Mouse (Mus musculus): ENCODE results near the gene Tldc1. TPM values are rescaled to one million over a fixed set of nuclear protein-coding genes. Genes with fewer than 3 reads are reported as not detected.

Tldc1 gene
- polyA plus RNA-seq, 1 experiment from 2014 or later, result 7.7 TPM

- peak; percentile 36; the same call in 1 of the 2 replicates for TF ChIP-seq CTCF (IDR thresholded peaks at IDR 0.05; ENCODE audit: low read depth)
- no peaks in the 10 kb centered on the region for H3K27me3 ChIP-seq (replicated peaks; ENCODE audit: control insufficient read depth, insufficient read depth, low read length)
Measured at GRCm38 (mm10) chr8:119755238-119756146, 22.7 kb downstream of the Tldc1 start.

DNA sequence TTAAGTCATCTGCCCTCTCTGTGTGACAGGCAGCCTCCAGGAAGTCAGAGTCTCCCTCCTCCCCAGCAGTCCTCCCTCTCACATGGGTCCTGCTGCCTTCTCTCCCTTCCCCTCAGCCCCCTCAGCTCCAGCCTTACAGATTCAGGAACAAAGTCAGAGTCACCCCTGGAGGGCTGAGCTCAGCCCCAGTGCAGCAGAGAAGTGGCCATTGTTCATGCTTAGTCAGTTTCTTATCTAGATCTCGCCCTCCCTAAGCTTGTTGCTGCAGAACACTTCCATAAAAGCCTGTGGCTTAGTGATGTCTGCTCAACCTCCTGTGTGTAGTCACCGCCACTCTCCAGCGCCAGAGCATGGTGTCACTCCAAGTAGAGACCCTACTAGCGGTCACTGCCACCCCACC is 33.6 kb downstream of the Tldc1 start:
- WGBS, result 69% methylated on average over 4 of the region's 4 CpGs

More at GRCm38 (mm10) chr8:119755238-119756146, 22.7 kb downstream of the Tldc1 start:
- H3K4me1 ChIP-seq (replicated peaks; ENCODE audit: control insufficient read depth, insufficient read depth, low read length), result no peaks in the 10 kb centered on the region
- H3K36me3 ChIP-seq (ENCODE audit: control insufficient read depth, insufficient read depth), result peaks cover 6% of the 10 kb centered on the region; the same call in 1 of the 2 replicates
- no peak overlapping the region for H3K27ac ChIP-seq (ENCODE audit: low read depth, low read length)
- peak; percentile 76 for ATAC-seq
- H3K4me3 ChIP-seq (ENCODE audit: low read depth, low read length), result peak overlapping the region; percentile 27
- no peaks in the 10 kb centered on the region for H3K9me3 ChIP-seq (ENCODE audit: control insufficient read depth)
- H3K4me2 ChIP-seq (replicated peaks; ENCODE audit: low read depth), result peak overlapping the region; percentile 60
- 23% methylated on average over 28 of the region's 28 CpGs for WGBS
- no peak overlapping the region for H3K9ac ChIP-seq (ENCODE audit: low read depth, low read length)

DNA sequence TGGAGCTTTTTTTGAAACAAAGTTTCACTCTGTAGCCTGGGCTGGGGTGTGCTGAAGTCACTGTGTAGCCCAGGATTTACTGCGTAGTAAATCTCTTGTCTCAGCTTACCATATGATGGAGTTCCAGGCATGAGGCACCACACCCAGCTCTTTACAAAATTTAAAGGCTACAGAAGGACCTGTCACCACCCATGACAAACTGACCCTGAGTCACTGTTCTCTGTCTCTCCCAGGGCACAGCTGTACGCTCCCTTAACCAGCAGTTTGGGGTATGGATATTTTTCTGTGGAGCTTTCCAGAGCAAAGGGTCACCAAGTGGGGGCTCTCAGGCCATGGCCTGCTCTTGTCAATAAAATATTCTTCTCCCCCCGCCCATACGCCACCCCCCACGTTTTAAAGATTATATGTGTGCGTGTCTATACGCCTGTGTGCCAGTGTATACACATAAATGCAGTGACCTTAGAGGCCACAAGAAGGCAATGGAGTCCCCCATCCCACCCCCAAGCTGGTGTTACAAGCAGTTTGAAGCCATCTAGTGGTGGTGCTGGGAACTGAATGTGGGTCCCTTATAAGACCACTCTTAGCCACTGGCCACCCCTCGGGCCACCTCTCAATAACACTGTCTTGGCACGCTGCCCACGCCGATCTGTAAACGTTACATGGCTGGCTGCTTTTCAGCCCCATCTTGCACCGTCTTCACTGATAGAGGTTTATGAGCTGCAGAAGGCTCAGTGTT is 34.8 kb downstream of the Tldc1 start:
- no peak overlapping the region for H3K9ac ChIP-seq (ENCODE audit: low read depth, low read length)
- H3K4me3 ChIP-seq (ENCODE audit: low read depth, low read length), result no peak overlapping the region
- TF ChIP-seq CTCF (IDR thresholded peaks at IDR 0.05; ENCODE audit: low read depth), result peak; percentile 80
- no peak overlapping the region for H3K4me2 ChIP-seq (replicated peaks; ENCODE audit: low read depth)
- no peaks in the 10 kb centered on the region for H3K27me3 ChIP-seq (replicated peaks; ENCODE audit: control insufficient read depth, insufficient read depth, low read length)
- no peaks in the 10 kb centered on the region for H3K4me1 ChIP-seq (replicated peaks; ENCODE audit: control insufficient read depth, insufficient read depth, low read length)
- H3K27ac ChIP-seq (ENCODE audit: low read depth, low read length), result no peak overlapping the region
- no peaks in the 10 kb centered on the region for H3K9me3 ChIP-seq (ENCODE audit: control insufficient read depth)
- no peaks in the 10 kb centered on the region for H3K36me3 ChIP-seq (ENCODE audit: control insufficient read depth, insufficient read depth)
- WGBS, result 53% methylated on average over 13 of the region's 13 CpGs
- ATAC-seq, result no peak

More for the DNA sequence above, 33.6 kb downstream of the Tldc1 start:
- no peaks in the 10 kb centered on the region for H3K4me1 ChIP-seq (replicated peaks; ENCODE audit: control insufficient read depth, insufficient read depth, low read length)
- no peaks in the 10 kb centered on the region for H3K36me3 ChIP-seq (ENCODE audit: control insufficient read depth, insufficient read depth)
- H3K9me3 ChIP-seq (ENCODE audit: control insufficient read depth), result no peaks in the 10 kb centered on the region
- no peak overlapping the region for H3K4me3 ChIP-seq (ENCODE audit: low read depth, low read length)
- no peaks in the 10 kb centered on the region for H3K27me3 ChIP-seq (replicated peaks; ENCODE audit: control insufficient read depth, insufficient read depth, low read length)
- H3K27ac ChIP-seq (ENCODE audit: low read depth, low read length), result no peak overlapping the region
- no peak for TF ChIP-seq CTCF (IDR thresholded peaks at IDR 0.05; ENCODE audit: low read depth)
- ATAC-seq, result no peak
- no peak overlapping the region for H3K4me2 ChIP-seq (replicated peaks; ENCODE audit: low read depth)
- no peak overlapping the region for H3K9ac ChIP-seq (ENCODE audit: low read depth, low read length)

GRCm38 (mm10) chr8:119742409-119742808 is 35.8 kb downstream of the Tldc1 start:
- Histone ChIP-seq H3K4me2 (replicated peaks; ENCODE audit: low read depth) (no peak overlapping the region), H3K4me1 (replicated peaks; ENCODE audit: control insufficient read depth, insufficient read depth, low read length) (no peaks in the 10 kb centered on the region), H3K9ac (ENCODE audit: low read depth, low read length) (no peak overlapping the region), H3K27ac (ENCODE audit: low read depth, low read length) (no peak overlapping the region), H3K9me3 (ENCODE audit: control insufficient read depth) (no peaks in the 10 kb centered on the region), H3K27me3 (replicated peaks; ENCODE audit: control insufficient read depth, insufficient read depth, low read length) (no peaks in the 10 kb centered on the region), H3K36me3 (ENCODE audit: control insufficient read depth, insufficient read depth) (no peaks in the 10 kb centered on the region), H3K4me3 (ENCODE audit: low read depth, low read length) (no peak overlapping the region)
- 89% methylated on average over 7 of the region's 7 CpGs for WGBS
- TF ChIP-seq CTCF (IDR thresholded peaks at IDR 0.05; ENCODE audit: low read depth), result no peak
- no peak for ATAC-seq

- Histone ChIP-seq H3K4me1 (replicated peaks; ENCODE audit: control insufficient read depth, insufficient read depth, low read length) (no peaks in the 10 kb centered on the region), H3K9ac (ENCODE audit: low read depth, low read length) (no peak overlapping the region), H3K9me3 (ENCODE audit: control insufficient read depth) (no peaks in the 10 kb centered on the region), H3K4me2 (replicated peaks; ENCODE audit: low read depth) (no peak overlapping the region), H3K36me3 (ENCODE audit: control insufficient read depth, insufficient read depth) (no peaks in the 10 kb centered on the region), H3K27me3 (replicated peaks; ENCODE audit: control insufficient read depth, insufficient read depth, low read length) (no peaks in the 10 kb centered on the region), H3K27ac (ENCODE audit: low read depth, low read length) (no peak overlapping the region), H3K4me3 (ENCODE audit: low read depth, low read length) (no peak overlapping the region)
- 38% methylated on average over 4 of the region's 4 CpGs for WGBS
- ATAC-seq, result peak; percentile 80
- TF ChIP-seq CTCF (IDR thresholded peaks at IDR 0.05; ENCODE audit: low read depth), result no peak
Measured at GRCm38 (mm10) chr8:119740634-119741033, 37.6 kb downstream of the Tldc1 start.

Measured in intestine, postnatal 0 days (tissue).